Mouse (Mus musculus): ENCODE results near the gene Erg. TPM values are rescaled to one million over a fixed set of nuclear protein-coding genes. Genes with fewer than 3 reads are reported as not detected.

Gene Erg
- polyA plus RNA-seq, 1 experiment from 2014 or later = 9.5 TPM

- Histone ChIP-seq H3K9me3 (ENCODE audit: low read length) (no peaks in the 10 kb centered on the region), H3K9ac (replicated peaks; ENCODE audit: low read length) (no peak overlapping the region), H3K27ac (ENCODE audit: low read length) (no peak overlapping the region), H3K36me3 (ENCODE audit: insufficient read depth, low read length) (no peaks in the 10 kb centered on the region), H3K27me3 (ENCODE audit: insufficient read depth, low read length) (no peaks in the 10 kb centered on the region), H3K4me1 (ENCODE audit: insufficient read depth, low read length) (0 out of 2 replicates have a peak, but pooled peaks cover 4% of the 10 kb centered on the region), H3K4me2 (replicated peaks; ENCODE audit: low read depth, low read length) (peak overlapping the region; percentile 40), H3K4me3 (ENCODE audit: low read length) (peak overlapping the region; percentile 33)
- ATAC-seq (ENCODE audit: low FRiP score, low TSS enrichment) = no peak
- WGBS = 78% methylated on average over 5 of the region's 5 CpGs
Measured at GRCm38 (mm10) chr16:95455461-95455860, 130.9 kb downstream of the Erg start.

DNA sequence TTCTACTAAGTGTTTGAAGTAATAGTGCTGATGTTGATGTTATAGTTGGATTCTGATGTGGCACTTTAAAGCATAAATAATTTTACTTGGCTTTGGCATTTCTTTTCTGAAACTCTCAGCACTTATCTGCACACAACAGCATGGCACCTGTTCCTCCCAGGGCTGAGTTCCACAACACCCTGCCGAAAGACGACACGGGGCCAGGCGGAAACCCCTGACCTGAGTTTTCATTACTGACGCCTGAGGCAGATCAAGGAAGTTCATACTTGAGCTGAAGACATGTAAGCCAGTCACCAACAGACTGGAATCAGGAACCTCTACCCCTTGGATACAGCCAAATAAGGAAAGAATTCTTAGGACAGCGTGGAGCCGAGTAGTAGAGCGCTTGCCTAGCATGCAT is 134.0 kb downstream of the Erg start:
- no peak for ATAC-seq (ENCODE audit: low FRiP score, low TSS enrichment)
- no peak overlapping the region for H3K27ac ChIP-seq (ENCODE audit: low read length)
- no peak overlapping the region for H3K4me2 ChIP-seq (replicated peaks; ENCODE audit: low read depth, low read length)
- no peaks in the 10 kb centered on the region for H3K36me3 ChIP-seq (ENCODE audit: insufficient read depth, low read length)
- H3K27me3 ChIP-seq (ENCODE audit: insufficient read depth, low read length) = no peaks in the 10 kb centered on the region
- 72% methylated on average over 8 of the region's 8 CpGs for WGBS
- no peak overlapping the region for H3K4me3 ChIP-seq (ENCODE audit: low read length)
- no peak overlapping the region for H3K9ac ChIP-seq (replicated peaks; ENCODE audit: low read length)
- no peaks in the 10 kb centered on the region for H3K9me3 ChIP-seq (ENCODE audit: low read length)
- H3K4me1 ChIP-seq (ENCODE audit: insufficient read depth, low read length) = no peaks in the 10 kb centered on the region

- Histone ChIP-seq H3K4me2 (replicated peaks; ENCODE audit: low read depth, low read length) (no peak overlapping the region), H3K9ac (replicated peaks; ENCODE audit: low read length) (no peak overlapping the region), H3K36me3 (ENCODE audit: insufficient read depth, low read length) (no peaks in the 10 kb centered on the region), H3K27me3 (ENCODE audit: insufficient read depth, low read length) (no peaks in the 10 kb centered on the region), H3K27ac (ENCODE audit: low read length) (peak overlapping the region; percentile 83), H3K9me3 (ENCODE audit: low read length) (no peaks in the 10 kb centered on the region), H3K4me3 (ENCODE audit: low read length) (no peak overlapping the region), H3K4me1 (ENCODE audit: insufficient read depth, low read length) (no peaks in the 10 kb centered on the region)
- ATAC-seq (ENCODE audit: low FRiP score, low TSS enrichment) = peak; percentile 69
- WGBS = 60% methylated on average over 5 of the region's 5 CpGs
Measured at GRCm38 (mm10) chr16:95449361-95449725, 137.1 kb downstream of the Erg start.

DNA sequence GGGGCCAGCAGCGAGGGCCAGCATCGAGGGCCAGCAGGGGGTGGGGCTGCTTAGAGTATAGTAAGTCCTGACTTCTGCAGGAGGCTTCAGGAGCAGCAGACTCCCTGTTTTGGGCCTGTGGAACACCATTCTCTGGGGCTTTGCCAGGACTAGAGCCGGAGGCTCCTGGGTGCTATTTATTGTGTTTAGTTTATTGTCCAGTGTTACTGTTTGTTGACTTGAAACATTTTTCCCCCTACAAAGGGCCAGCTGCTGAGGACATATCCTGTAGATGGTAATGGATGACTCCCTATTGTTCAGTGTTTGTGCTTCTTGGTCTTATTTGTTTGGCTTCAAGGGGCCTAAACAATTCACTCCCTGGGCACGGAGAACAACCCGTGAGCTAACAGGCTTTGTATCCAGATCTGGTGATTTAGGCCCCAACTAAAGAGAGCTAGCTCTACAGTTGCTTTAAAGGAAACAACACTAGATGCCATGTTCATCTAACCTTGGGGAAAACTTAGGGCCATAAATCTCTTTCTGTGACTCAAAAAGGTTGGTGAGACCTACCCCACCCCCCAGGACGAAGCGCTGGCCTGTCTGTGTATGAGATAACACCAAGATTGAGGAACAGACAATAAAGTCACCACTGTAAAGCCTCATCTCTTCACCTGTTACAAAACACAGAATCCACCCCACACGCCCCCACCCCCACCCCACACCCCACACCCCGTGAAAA is 137.6 kb downstream of the Erg start:
- 70% methylated on average over 9 of the region's 9 CpGs for WGBS
- Histone ChIP-seq H3K4me1 (ENCODE audit: insufficient read depth, low read length) (no peaks in the 10 kb centered on the region), H3K27ac (ENCODE audit: low read length) (peak overlapping the region; percentile 83)

GRCm38 (mm10) chr16:95447896-95448295 is 138.5 kb downstream of the Erg start:
- Histone ChIP-seq H3K9ac (replicated peaks; ENCODE audit: low read length) (no peak overlapping the region), H3K4me3 (ENCODE audit: low read length) (no peak overlapping the region), H3K9me3 (ENCODE audit: low read length) (no peaks in the 10 kb centered on the region), H3K4me2 (replicated peaks; ENCODE audit: low read depth, low read length) (no peak overlapping the region), H3K27ac (ENCODE audit: low read length) (no peak overlapping the region), H3K4me1 (ENCODE audit: insufficient read depth, low read length) (no peaks in the 10 kb centered on the region), H3K36me3 (ENCODE audit: insufficient read depth, low read length) (no peaks in the 10 kb centered on the region), H3K27me3 (ENCODE audit: insufficient read depth, low read length) (no peaks in the 10 kb centered on the region)
- no peak for ATAC-seq (ENCODE audit: low FRiP score, low TSS enrichment)
- 64% methylated on average over 4 of the region's 4 CpGs for WGBS

More for the DNA sequence above, 137.6 kb downstream of the Erg start:
- no peaks in the 10 kb centered on the region for H3K27me3 ChIP-seq (ENCODE audit: insufficient read depth, low read length)
- no peak overlapping the region for H3K9ac ChIP-seq (replicated peaks; ENCODE audit: low read length)
- no peaks in the 10 kb centered on the region for H3K36me3 ChIP-seq (ENCODE audit: insufficient read depth, low read length)
- peak; percentile 46; the same call in 1 of the 2 replicates for ATAC-seq (ENCODE audit: low FRiP score, low TSS enrichment)
- no peak overlapping the region for H3K4me3 ChIP-seq (ENCODE audit: low read length)
- H3K9me3 ChIP-seq (ENCODE audit: low read length) = no peaks in the 10 kb centered on the region
- no peak overlapping the region for H3K4me2 ChIP-seq (replicated peaks; ENCODE audit: low read depth, low read length)

DNA sequence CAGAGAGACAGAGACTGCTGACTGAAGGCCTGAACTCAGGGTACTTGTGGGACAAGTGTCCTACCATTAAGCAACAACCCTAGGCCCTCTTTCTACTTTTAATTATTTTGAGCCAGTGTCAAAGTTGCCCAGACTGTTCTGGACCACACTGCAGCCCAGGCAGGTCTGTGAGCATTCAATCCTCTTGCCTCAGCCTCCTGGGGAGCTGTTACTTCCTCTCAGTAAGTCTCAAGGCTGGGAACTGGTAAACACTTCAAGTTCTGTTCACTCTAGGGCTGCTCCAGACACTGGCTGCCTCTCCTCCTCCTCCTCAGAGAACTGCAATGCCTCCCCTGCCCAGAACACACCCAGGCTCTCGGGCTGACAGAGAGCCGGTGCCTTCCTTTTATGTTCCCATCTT is 140.0 kb downstream of the Erg start:
- WGBS = 64% methylated on average over 2 of the region's 2 CpGs

GRCm38 (mm10) chr16:95442023-95442422 is 144.4 kb downstream of the Erg start:
- H3K27ac ChIP-seq (ENCODE audit: low read length) = no peak overlapping the region
- no peak overlapping the region for H3K4me3 ChIP-seq (ENCODE audit: low read length)
- H3K9me3 ChIP-seq (ENCODE audit: low read length) = no peaks in the 10 kb centered on the region
- ATAC-seq (ENCODE audit: low FRiP score, low TSS enrichment) = no peak
- WGBS = 60% methylated on average over 4 of the region's 4 CpGs
- peaks cover 16% of the 10 kb centered on the region; the same call in 1 of the 2 replicates for H3K4me1 ChIP-seq (ENCODE audit: insufficient read depth, low read length)
- no peaks in the 10 kb centered on the region for H3K36me3 ChIP-seq (ENCODE audit: insufficient read depth, low read length)
- no peaks in the 10 kb centered on the region for H3K27me3 ChIP-seq (ENCODE audit: insufficient read depth, low read length)
- H3K4me2 ChIP-seq (replicated peaks; ENCODE audit: low read depth, low read length) = no peak overlapping the region
- H3K9ac ChIP-seq (replicated peaks; ENCODE audit: low read length) = no peak overlapping the region

More for the DNA sequence above, 140.0 kb downstream of the Erg start:
- no peaks in the 10 kb centered on the region for H3K9me3 ChIP-seq (ENCODE audit: low read length)
- H3K4me3 ChIP-seq (ENCODE audit: low read length) = no peak overlapping the region
- no peak overlapping the region for H3K9ac ChIP-seq (replicated peaks; ENCODE audit: low read length)
- ATAC-seq (ENCODE audit: low FRiP score, low TSS enrichment) = no peak
- H3K27ac ChIP-seq (ENCODE audit: low read length) = no peak overlapping the region
- no peaks in the 10 kb centered on the region for H3K36me3 ChIP-seq (ENCODE audit: insufficient read depth, low read length)
- H3K4me2 ChIP-seq (replicated peaks; ENCODE audit: low read depth, low read length) = no peak overlapping the region
- H3K4me1 ChIP-seq (ENCODE audit: insufficient read depth, low read length) = peaks cover 2% of the 10 kb centered on the region; the same call in 1 of the 2 replicates
- no peaks in the 10 kb centered on the region for H3K27me3 ChIP-seq (ENCODE audit: insufficient read depth, low read length)

- Histone ChIP-seq H3K4me1 (ENCODE audit: insufficient read depth, low read length) (peaks cover 16% of the 10 kb centered on the region; the same call in 1 of the 2 replicates), H3K36me3 (ENCODE audit: insufficient read depth, low read length) (no peaks in the 10 kb centered on the region), H3K4me3 (ENCODE audit: low read length) (no peak overlapping the region), H3K4me2 (replicated peaks; ENCODE audit: low read depth, low read length) (no peak overlapping the region), H3K9ac (replicated peaks; ENCODE audit: low read length) (no peak overlapping the region), H3K27ac (ENCODE audit: low read length) (no peak overlapping the region), H3K27me3 (ENCODE audit: insufficient read depth, low read length) (no peaks in the 10 kb centered on the region), H3K9me3 (ENCODE audit: low read length) (no peaks in the 10 kb centered on the region)
- ATAC-seq (ENCODE audit: low FRiP score, low TSS enrichment) = no peak
- WGBS = 48% methylated on average over 7 of the region's 7 CpGs
Measured at GRCm38 (mm10) chr16:95441179-95441578, 145.2 kb downstream of the Erg start.

- ATAC-seq (ENCODE audit: low FRiP score, low TSS enrichment) = no peak
- Histone ChIP-seq H3K36me3 (ENCODE audit: insufficient read depth, low read length) (no peaks in the 10 kb centered on the region), H3K4me3 (ENCODE audit: low read length) (no peak overlapping the region), H3K4me1 (ENCODE audit: insufficient read depth, low read length) (peaks cover 16% of the 10 kb centered on the region; the same call in 1 of the 2 replicates), H3K27me3 (ENCODE audit: insufficient read depth, low read length) (no peaks in the 10 kb centered on the region), H3K4me2 (replicated peaks; ENCODE audit: low read depth, low read length) (no peak overlapping the region), H3K9ac (replicated peaks; ENCODE audit: low read length) (no peak overlapping the region), H3K9me3 (ENCODE audit: low read length) (no peaks in the 10 kb centered on the region), H3K27ac (ENCODE audit: low read length) (no peak overlapping the region)
- 87% methylated on average over 7 of the region's 7 CpGs for WGBS
Measured at GRCm38 (mm10) chr16:95440334-95440733, 146.1 kb downstream of the Erg start.

DNA sequence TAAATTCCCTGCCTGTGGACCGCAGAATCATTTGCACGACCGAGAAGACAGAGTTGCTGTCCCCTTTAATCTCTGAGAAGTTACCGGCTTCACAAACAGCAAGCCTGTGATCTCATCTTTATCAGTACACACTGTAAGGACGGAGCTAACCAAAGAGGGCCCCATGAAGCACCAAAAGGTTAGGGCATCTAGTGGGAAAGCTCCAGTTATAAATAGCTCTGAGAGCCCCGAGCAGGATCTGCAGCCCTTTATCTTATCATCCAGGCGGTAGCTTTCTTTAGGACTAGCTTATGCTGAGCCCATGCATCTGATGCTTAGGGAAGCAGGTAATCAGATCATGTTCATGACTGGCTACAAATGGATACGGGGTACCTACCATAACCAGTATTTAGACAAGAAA is 146.6 kb downstream of the Erg start:
- Histone ChIP-seq H3K4me3 (ENCODE audit: low read length) (no peak overlapping the region), H3K9ac (replicated peaks; ENCODE audit: low read length) (0 out of 2 replicates have a peak overlapping the region, but pooled peaks have one; percentile 13), H3K9me3 (ENCODE audit: low read length) (no peaks in the 10 kb centered on the region), H3K36me3 (ENCODE audit: insufficient read depth, low read length) (no peaks in the 10 kb centered on the region), H3K27me3 (ENCODE audit: insufficient read depth, low read length) (no peaks in the 10 kb centered on the region), H3K27ac (ENCODE audit: low read length) (peak overlapping the region; percentile 70), H3K4me2 (replicated peaks; ENCODE audit: low read depth, low read length) (peak overlapping the region; percentile 8; the same call in 1 of the 2 replicates), H3K4me1 (ENCODE audit: insufficient read depth, low read length) (peaks cover 16% of the 10 kb centered on the region; the same call in 1 of the 2 replicates)
- ATAC-seq (ENCODE audit: low FRiP score, low TSS enrichment) = no peak
- 47% methylated on average over 8 of the region's 8 CpGs for WGBS
